Mouse (Mus musculus): ENCODE results near the gene Stap2. TPM values are rescaled to one million over a fixed set of nuclear protein-coding genes. Genes with fewer than 3 reads are reported as not detected.

Stap2 gene
- polyA plus RNA-seq, 1 experiment from 2014 or later: 22.0 TPM

DNA sequence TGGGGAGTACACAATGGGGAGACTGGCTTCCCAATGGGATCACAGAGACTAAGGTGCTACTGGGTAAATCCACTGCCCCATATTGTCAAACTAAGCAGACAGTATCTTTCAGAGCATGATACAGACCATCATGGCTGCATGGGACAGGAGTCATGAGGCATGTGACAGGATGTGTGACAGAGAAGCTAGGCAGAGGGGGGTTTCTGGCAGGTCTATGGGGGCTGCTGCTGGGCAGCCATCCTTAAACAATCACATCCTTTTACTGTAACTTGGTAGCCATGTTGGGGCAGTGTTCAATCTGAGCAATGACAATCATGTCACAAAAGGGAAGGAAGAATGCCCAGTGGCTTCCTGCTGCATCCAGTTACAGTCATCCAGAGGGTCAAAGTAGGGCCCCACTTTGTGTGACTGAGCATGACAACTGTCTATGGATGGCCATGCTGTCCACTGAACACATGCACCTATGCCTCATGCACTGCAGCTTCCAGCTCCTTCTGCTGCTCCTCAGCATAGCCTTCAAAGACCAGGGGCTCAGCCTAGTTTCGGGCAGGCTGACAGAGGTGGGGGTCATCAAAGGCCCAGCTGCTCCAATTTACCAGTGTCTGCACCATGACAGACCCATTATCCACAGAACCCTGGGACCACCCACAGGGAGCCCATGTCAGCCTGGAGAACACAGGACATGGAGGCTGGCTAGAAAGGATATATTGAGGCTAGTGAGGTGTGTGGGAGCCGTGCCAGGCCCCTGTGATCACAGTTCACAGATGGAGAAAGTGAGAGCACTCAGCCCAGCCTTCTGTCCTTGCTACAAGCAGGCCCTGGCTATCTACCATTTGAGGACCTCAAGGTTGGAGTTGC lies 17.0 kb upstream of the Stap2 start:
- H3K9me3 ChIP-seq (replicated peaks; ENCODE audit: low read length): no peaks in the 10 kb centered on the region
- H3K27me3 ChIP-seq (ENCODE audit: insufficient read depth, low read length): no peaks in the 10 kb centered on the region
- no peak overlapping the region for H3K9ac ChIP-seq (ENCODE audit: low read depth, low read length)
- no peak overlapping the region for H3K4me2 ChIP-seq (ENCODE audit: low read length)
- peaks cover 5% of the 10 kb centered on the region; the same call in 1 of the 2 replicates for H3K4me1 ChIP-seq (replicated peaks; ENCODE audit: insufficient read depth, low read length)
- 62% methylated on average over 2 of the region's 2 CpGs for WGBS
- no peak for TF ChIP-seq CTCF (IDR thresholded peaks at IDR 0.05; ENCODE audit: low read depth)
- H3K27ac ChIP-seq: 0 out of 2 replicates have a peak overlapping the region, but pooled peaks have one; percentile 19
- DNase-seq (ENCODE audit: low spot score) (no peak), ATAC-seq (replicated peaks; ENCODE audit: low FRiP score, low read depth) (no peak)
- no peak overlapping the region for H3K4me3 ChIP-seq (replicated peaks; ENCODE audit: low read depth, low read length)
- H3K36me3 ChIP-seq (ENCODE audit: insufficient read depth, low read length): peaks cover 28% of the 10 kb centered on the region

DNA sequence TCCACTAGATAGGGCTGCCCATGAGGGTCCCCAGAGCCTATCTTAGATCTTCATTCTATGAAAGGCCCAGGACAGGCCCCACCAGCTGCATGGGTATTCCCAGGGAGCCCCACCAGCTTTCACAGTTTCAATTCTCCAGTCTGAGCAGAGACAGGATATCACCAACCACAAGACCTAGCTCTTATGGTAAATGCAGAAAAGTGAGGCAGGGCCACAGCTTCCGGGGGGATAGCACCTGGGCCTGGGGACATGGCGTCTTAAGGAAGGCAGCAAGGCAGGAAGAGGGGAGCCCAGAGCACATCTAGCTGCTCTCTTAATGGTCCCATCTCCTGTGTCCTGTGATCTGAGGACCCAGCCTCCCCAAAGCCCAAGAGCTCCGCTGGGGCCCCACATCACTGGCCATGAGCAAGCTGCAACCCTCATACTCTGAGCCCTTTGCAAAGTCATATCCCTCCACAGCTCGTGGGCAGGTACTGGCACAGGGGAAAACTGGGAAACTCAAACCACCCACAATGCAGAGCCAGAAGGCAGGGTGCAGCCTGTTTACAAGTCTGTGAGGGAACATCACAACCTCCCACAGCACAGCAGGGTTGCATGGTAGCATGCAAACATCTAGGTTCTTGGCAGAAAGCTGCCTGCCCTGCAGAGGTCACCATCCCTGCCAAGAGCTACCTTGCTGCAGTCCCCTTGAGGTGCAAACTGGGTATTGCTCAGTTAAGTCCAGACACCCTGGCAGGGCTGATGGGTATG lies 16.0 kb upstream of the Stap2 start:
- peaks cover 38% of the 10 kb centered on the region for H3K36me3 ChIP-seq (ENCODE audit: insufficient read depth, low read length)
- H3K9ac ChIP-seq (ENCODE audit: low read depth, low read length): no peak overlapping the region
- H3K4me1 ChIP-seq (replicated peaks; ENCODE audit: insufficient read depth, low read length): no peaks in the 10 kb centered on the region; the same call in 1 of the 2 replicates
- H3K4me3 ChIP-seq (replicated peaks; ENCODE audit: low read depth, low read length): no peak overlapping the region
- DNase-seq (ENCODE audit: low spot score): no peak
- no peak overlapping the region for H3K4me2 ChIP-seq (ENCODE audit: low read length)
- no peaks in the 10 kb centered on the region for H3K9me3 ChIP-seq (replicated peaks; ENCODE audit: low read length)
- 84% methylated on average over 4 of the region's 4 CpGs for WGBS
- H3K27me3 ChIP-seq (ENCODE audit: insufficient read depth, low read length): no peaks in the 10 kb centered on the region
- no peak overlapping the region for H3K27ac ChIP-seq
- peak; percentile 7; the same call in 1 of the 2 replicates for TF ChIP-seq CTCF (IDR thresholded peaks at IDR 0.05; ENCODE audit: low read depth)
- no peak for ATAC-seq (replicated peaks; ENCODE audit: low FRiP score, low read depth)

DNA sequence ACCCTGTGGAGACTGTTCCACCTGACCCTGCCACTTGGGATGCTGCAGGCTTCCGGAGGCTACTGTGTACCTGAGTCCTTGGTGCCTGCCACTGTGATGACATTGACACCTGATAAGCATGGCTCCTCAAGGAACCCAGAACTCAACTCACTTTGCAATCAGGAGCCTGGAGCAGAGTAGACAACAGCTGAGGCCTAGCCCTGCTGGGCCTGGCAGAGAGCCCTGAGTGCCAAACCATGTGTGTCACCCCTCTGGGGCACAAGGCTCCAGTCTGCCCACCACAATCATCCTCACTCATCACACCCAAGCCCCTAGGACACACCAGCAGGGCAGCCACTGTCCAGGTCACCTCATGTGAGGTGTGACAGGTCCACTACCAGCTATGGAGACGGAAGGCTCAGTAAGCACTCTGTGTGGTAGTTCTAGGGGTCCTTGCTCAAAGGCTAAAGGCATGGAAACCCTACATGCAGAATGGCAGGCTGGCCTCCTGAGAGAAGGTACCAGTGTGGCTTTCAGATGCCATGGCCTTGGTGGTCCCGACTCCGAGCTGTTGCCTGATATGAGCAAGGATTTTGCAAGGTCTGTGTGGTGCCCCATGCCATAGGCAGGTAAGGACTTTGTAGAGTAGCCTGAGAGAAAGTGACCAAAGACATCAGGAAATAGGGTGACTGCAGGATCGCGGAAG lies 15.2 kb upstream of the Stap2 start:
- no peak for TF ChIP-seq CTCF (IDR thresholded peaks at IDR 0.05; ENCODE audit: low read depth)
- Histone ChIP-seq H3K36me3 (ENCODE audit: insufficient read depth, low read length) (peaks cover 46% of the 10 kb centered on the region), H3K9me3 (replicated peaks; ENCODE audit: low read length) (no peaks in the 10 kb centered on the region), H3K4me3 (replicated peaks; ENCODE audit: low read depth, low read length) (no peak overlapping the region), H3K4me1 (replicated peaks; ENCODE audit: insufficient read depth, low read length) (no peaks in the 10 kb centered on the region; the same call in 1 of the 2 replicates), H3K27ac (no peak overlapping the region), H3K9ac (ENCODE audit: low read depth, low read length) (no peak overlapping the region), H3K4me2 (ENCODE audit: low read length) (no peak overlapping the region), H3K27me3 (ENCODE audit: insufficient read depth, low read length) (no peaks in the 10 kb centered on the region)
- 79% methylated on average over 6 of the region's 6 CpGs for WGBS
- no peak for DNase-seq (ENCODE audit: low spot score)
- ATAC-seq (replicated peaks; ENCODE audit: low FRiP score, low read depth): no peak

DNA sequence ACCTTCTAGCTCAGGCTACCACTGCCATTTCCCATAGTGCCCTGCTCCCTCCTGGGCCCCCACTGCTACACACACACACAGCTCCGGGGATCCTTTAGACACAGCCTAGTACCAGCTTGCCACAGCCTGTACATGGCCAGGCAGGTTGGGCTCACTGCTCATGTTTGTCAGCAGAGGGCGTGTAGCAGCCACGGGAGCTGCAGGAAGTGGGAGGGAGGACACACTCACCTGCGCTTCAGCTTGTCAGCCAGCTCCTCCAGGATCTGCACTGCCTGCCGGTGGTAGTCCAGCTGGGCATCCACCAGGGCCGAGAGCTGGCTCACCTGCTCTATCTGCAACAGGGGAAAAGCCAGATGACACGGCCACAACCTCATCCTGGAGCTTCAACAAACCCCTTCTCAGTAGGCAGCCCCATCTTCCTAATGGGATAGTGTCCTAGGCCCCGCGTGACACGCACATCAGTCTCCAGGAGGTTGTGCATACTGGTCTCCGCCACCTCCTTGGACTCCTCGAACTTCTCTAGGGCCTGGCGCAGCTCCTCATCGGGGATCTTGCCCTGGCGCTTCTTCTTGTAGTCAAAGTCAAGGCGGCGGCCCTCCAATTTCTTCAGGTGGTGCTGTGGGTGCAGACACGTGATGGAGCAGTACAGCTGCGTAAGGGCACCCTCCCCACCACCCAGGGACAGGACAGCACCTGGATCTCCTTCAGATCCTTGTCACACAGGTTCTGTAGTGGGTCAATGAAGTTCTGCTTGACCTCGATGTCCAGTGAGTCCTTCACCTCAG lies 13.2 kb upstream of the Stap2 start:
- ATAC-seq (replicated peaks; ENCODE audit: low FRiP score, low read depth) (peak; percentile 52), DNase-seq (ENCODE audit: low spot score) (peak; percentile 45)
- H3K4me2 ChIP-seq (ENCODE audit: low read length): no peak overlapping the region
- no peaks in the 10 kb centered on the region for H3K27me3 ChIP-seq (ENCODE audit: insufficient read depth, low read length)
- no peaks in the 10 kb centered on the region; the same call in 1 of the 2 replicates for H3K4me1 ChIP-seq (replicated peaks; ENCODE audit: insufficient read depth, low read length)
- peaks cover 55% of the 10 kb centered on the region for H3K36me3 ChIP-seq (ENCODE audit: insufficient read depth, low read length)
- peak; percentile 67 for TF ChIP-seq CTCF (IDR thresholded peaks at IDR 0.05; ENCODE audit: low read depth)
- 65% methylated on average over 20 of the region's 20 CpGs for WGBS
- no peak overlapping the region for H3K9ac ChIP-seq (ENCODE audit: low read depth, low read length)
- no peak overlapping the region for H3K4me3 ChIP-seq (replicated peaks; ENCODE audit: low read depth, low read length)
- no peaks in the 10 kb centered on the region for H3K9me3 ChIP-seq (replicated peaks; ENCODE audit: low read length)
- no peak overlapping the region for H3K27ac ChIP-seq

GRCm38 (mm10) chr17:56017848-56018247 lies 12.5 kb upstream of the Stap2 start:
- no peak for TF ChIP-seq CTCF (IDR thresholded peaks at IDR 0.05; ENCODE audit: low read depth)
- H3K9me3 ChIP-seq (replicated peaks; ENCODE audit: low read length): no peaks in the 10 kb centered on the region
- H3K4me1 ChIP-seq (replicated peaks; ENCODE audit: insufficient read depth, low read length): no peaks in the 10 kb centered on the region; the same call in 1 of the 2 replicates
- no peak overlapping the region for H3K4me3 ChIP-seq (replicated peaks; ENCODE audit: low read depth, low read length)
- WGBS: 92% methylated on average over 6 of the region's 7 CpGs
- H3K36me3 ChIP-seq (ENCODE audit: insufficient read depth, low read length): peaks cover 55% of the 10 kb centered on the region
- H3K9ac ChIP-seq (ENCODE audit: low read depth, low read length): no peak overlapping the region
- no peak overlapping the region for H3K27ac ChIP-seq
- no peaks in the 10 kb centered on the region for H3K27me3 ChIP-seq (ENCODE audit: insufficient read depth, low read length)
- DNase-seq (ENCODE audit: low spot score): no peak
- no peak overlapping the region for H3K4me2 ChIP-seq (ENCODE audit: low read length)
- ATAC-seq (replicated peaks; ENCODE audit: low FRiP score, low read depth): no peak

Measured in kidney, postnatal 0 days (tissue).